Mouse (Mus musculus): ENCODE measurements around the gene Gm49721. TPM values are rescaled to one million over a fixed set of nuclear protein-coding genes. Genes with fewer than 3 reads are reported as not detected.
"Not testable (repeated sequence)": the region's sequence is repeated elsewhere in the genome, so short reads cannot be mapped to it uniquely, and the experiment has no call there.

Gene Gm49721
- polyA plus RNA-seq, 1 experiment from 2014 or later: 0.09 TPM

DNA sequence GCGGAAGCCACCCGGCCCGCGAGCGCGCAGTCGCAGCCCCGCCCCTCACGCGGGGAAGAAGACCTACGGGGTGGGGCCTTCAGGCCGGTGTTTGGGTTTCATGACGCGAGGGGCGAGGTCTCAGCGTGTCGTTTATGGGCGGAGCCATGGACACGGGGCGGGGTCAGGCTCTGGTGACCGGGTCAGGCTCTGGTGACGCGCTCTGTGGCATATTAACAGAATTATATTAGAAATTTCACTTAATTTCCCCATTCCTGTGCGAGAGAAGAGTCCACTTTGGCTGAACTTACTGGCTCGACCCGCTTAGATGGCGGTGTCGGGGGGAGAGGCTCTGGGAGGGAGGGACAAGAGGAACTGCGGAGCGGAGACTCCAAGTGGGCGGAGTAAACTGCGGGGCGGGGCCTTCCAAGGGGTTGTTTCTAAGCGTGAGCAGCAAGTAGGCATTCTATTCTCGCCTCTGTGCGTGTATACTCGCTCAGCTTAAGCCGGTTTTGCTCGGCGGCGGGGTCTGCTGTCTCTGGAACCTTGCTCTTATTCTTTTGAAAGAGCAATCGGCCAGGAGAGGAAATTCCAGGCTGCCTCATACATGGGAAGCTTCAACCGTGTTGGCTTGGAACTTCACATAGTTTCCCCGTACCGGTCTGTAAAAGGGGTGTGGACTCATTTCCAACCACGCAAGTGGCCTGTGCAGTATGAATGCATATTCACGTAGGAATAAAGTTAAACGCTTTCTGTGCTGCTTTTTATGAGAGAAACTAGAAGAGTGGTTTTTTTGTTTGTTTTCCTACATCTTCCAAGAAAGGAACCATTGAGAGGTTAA, 17.3 kb upstream of the Gm49721 start:
- ATAC-seq (ENCODE audit: insufficient number of reproducible peaks, insufficient read depth, low FRiP score, low TSS enrichment): peak; percentile 91
- not testable (repeated sequence) for H3K4me1 ChIP-seq, H3K36me3 ChIP-seq, H3K27ac ChIP-seq, H3K27me3 ChIP-seq, H3K9ac ChIP-seq, H3K9me3 ChIP-seq
- Histone ChIP-seq H3K4me3 (peak overlapping the region; percentile 20; the same call in 1 of the 2 replicates), H3K4me2 (replicated peaks) (peak overlapping the region; percentile 39)
- 2% methylated on average over 21 of the region's 48 CpGs for WGBS

DNA sequence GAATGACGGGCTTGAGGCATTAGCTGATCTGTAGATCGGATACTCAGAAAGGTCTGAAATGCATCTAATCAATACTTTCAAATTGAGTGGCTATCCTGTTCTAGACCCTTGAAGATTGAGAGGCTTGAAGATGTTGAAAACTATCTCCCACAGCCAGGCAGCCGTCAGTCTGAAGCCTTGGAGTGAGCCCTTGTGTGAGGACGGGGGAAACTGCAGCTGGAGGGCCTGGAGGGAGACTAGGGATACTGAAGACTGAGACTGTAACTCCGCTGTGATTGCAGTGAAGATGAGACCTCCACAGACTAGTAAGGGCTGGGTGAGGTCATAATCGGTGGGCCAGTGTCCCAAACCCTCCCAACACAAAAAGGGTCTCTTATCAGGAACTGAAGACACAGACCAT, 16.4 kb upstream of the Gm49721 start:
- not testable (repeated sequence) for H3K36me3 ChIP-seq; H3K4me3 ChIP-seq; H3K9ac ChIP-seq; H3K9me3 ChIP-seq; H3K4me2 ChIP-seq (replicated peaks); H3K4me1 ChIP-seq; H3K27ac ChIP-seq; ATAC-seq (ENCODE audit: insufficient number of reproducible peaks, insufficient read depth, low FRiP score, low TSS enrichment); H3K27me3 ChIP-seq
- WGBS: 67% methylated on average over 4 of the region's 6 CpGs

DNA sequence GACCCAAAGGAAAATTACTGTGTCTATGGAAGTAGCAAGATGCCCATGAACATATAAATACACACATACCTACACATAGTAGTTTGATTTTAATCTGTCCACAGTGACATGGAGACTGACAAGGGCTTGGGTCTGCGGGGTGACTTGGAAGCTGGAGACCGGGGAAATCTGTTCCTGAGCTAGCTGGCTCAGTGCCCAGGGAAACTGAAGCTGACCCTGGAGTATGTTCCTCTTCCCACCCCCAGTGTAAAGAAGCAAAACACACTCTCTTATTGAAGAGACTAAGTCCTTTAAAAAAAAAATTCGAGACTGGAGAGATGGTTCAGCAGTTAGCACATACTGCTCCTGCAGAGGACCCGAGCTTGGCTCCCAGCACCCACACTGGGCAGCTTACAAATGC, 15.8 kb upstream of the Gm49721 start:
- H3K4me2 ChIP-seq (replicated peaks); ATAC-seq (ENCODE audit: insufficient number of reproducible peaks, insufficient read depth, low FRiP score, low TSS enrichment); H3K27me3 ChIP-seq; H3K9ac ChIP-seq; H3K36me3 ChIP-seq; H3K4me1 ChIP-seq; H3K27ac ChIP-seq; H3K9me3 ChIP-seq; H3K4me3 ChIP-seq: not testable (repeated sequence)
- 77% methylated on average over 4 of the region's 4 CpGs for WGBS

DNA sequence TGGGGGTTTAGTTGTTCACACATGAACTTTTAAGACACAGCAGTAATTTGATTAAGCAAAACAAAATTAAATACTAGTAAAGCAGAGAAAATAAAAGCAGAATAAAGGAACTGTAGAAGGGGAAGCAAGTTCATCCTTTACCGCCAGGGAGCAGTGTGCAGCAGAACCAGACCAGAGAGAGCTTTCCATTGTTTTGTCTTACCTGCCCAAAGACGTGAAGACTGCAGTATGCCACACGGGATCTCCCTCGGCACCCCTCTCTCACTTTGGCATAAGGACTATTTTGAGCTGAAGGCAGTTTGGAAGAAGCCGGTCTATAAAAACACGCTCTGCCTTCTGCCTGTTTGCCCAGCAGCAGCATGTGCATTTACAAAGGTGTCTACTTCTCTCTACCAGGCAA, 13.3 kb upstream of the Gm49721 start:
- not testable (repeated sequence) for H3K9ac ChIP-seq; H3K4me1 ChIP-seq; H3K36me3 ChIP-seq; H3K27me3 ChIP-seq; H3K9me3 ChIP-seq; ATAC-seq (ENCODE audit: insufficient number of reproducible peaks, insufficient read depth, low FRiP score, low TSS enrichment); H3K4me2 ChIP-seq (replicated peaks); H3K4me3 ChIP-seq; H3K27ac ChIP-seq
- 19% methylated on average over 6 of the region's 6 CpGs for WGBS

DNA sequence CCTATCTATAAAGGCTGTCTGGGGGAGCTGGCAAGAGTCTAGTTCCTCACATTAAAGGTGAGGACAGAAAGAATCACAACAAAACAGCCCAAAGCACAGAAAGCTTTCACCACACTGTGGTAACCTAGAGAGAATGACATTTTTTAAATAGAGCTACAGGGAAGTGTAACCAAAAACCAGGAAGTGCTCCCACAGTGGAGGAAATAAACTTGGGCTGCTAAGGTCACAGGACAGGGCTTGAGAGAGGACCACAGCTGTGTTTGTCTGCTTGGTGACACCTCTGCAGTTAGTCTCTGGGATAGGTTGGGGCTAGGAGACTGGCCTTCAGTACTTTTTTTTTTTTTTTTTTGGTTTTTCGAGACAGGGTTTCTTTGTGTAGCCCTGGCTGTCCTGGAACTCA, 11.0 kb upstream of the Gm49721 start:
- not testable (repeated sequence) for H3K4me3 ChIP-seq; ATAC-seq (ENCODE audit: insufficient number of reproducible peaks, insufficient read depth, low FRiP score, low TSS enrichment); H3K4me2 ChIP-seq (replicated peaks); H3K27me3 ChIP-seq; H3K27ac ChIP-seq; H3K36me3 ChIP-seq; H3K9ac ChIP-seq; H3K4me1 ChIP-seq; H3K9me3 ChIP-seq
- no CpG with 5 or more reads among the region's 1 CpGs for WGBS

DNA sequence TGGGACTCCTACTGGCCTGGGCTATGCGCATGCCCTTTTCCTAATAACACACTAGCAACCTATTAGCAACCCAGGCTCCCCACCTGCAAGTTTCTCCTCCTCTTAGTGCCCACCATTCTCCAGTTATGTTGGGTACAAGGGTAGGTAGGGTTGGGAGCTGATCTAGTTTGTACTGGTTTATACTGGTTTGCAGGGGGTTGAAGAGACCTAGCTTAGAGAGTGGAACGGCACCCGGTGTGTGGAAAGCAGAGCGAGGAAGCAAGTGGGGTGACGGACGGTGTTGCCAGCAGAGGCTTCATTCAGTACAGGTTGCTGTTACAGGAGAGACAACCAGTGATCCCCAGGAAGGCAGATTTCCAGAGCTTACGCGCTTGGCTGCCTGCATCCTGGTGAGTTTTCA, 8.4 kb upstream of the Gm49721 start, which contains the start of gene Rnaset2b:
Rnaset2b (plus strand) TSS at position 301 of the 400 bp plus-strand sequence.
- not testable (repeated sequence) for H3K9ac ChIP-seq; H3K4me2 ChIP-seq (replicated peaks); H3K27me3 ChIP-seq; H3K4me1 ChIP-seq; ATAC-seq (ENCODE audit: insufficient number of reproducible peaks, insufficient read depth, low FRiP score, low TSS enrichment); H3K36me3 ChIP-seq; H3K9me3 ChIP-seq; H3K27ac ChIP-seq; H3K4me3 ChIP-seq
- WGBS: 100% methylated on average over 1 of the region's 8 CpGs

DNA sequence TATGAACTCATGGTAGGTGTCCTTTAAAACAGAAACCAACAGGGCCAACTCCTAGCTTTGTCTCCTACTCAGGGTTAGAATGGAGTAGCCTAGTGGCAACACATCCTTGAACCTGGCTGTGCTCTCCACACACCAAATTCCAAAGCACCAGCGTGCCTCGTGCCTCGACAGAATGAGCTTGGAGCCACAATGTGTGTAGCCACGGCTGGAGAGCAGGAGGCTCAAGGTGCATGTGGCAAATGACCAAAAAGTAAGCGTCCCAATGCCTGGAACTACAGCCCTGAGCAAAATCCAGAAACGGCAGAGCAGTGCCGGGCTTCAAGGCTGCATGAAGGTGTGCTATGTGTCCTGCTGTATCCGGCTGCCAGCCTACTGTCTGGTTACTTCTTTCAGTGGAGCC, 7.5 kb upstream of the Gm49721 start:
- H3K9ac ChIP-seq; H3K27ac ChIP-seq; H3K4me3 ChIP-seq; H3K36me3 ChIP-seq; H3K4me1 ChIP-seq; H3K27me3 ChIP-seq; H3K9me3 ChIP-seq; H3K4me2 ChIP-seq (replicated peaks); ATAC-seq (ENCODE audit: insufficient number of reproducible peaks, insufficient read depth, low FRiP score, low TSS enrichment): not testable (repeated sequence)
- WGBS: 77% methylated on average over 8 of the region's 8 CpGs

DNA sequence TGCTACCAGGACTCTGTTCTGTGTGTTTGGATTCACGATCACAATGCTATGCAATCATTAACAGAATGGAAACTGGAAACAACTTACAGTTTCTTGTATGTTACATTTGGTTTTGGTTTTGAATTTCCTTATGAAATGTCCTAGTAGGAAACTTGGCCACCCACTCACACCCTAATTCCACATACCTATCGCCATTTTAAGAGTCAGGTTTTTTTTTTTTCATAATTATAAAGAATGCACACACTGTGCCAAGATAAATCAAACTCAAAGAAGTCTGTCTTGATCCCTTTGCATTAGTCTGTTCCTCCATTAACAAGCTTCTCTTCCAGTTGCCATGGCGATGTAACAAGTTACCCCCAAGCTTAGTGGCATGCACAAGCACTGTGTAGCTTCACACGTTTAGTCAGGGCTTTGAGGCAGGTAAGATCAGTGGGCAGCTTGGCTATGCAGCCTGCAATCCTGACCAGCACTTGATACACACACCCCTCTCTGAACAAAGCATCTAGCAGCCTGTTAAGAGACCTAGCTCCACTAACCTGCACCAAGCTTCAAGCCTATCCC, 5.8 kb upstream of the Gm49721 start:
- not testable (repeated sequence) for H3K9me3 ChIP-seq; H3K4me2 ChIP-seq (replicated peaks); H3K27me3 ChIP-seq; H3K4me1 ChIP-seq; H3K4me3 ChIP-seq; H3K9ac ChIP-seq; H3K36me3 ChIP-seq; H3K27ac ChIP-seq; ATAC-seq (ENCODE audit: insufficient number of reproducible peaks, insufficient read depth, low FRiP score, low TSS enrichment)
- 70% methylated on average over 4 of the region's 4 CpGs for WGBS

DNA sequence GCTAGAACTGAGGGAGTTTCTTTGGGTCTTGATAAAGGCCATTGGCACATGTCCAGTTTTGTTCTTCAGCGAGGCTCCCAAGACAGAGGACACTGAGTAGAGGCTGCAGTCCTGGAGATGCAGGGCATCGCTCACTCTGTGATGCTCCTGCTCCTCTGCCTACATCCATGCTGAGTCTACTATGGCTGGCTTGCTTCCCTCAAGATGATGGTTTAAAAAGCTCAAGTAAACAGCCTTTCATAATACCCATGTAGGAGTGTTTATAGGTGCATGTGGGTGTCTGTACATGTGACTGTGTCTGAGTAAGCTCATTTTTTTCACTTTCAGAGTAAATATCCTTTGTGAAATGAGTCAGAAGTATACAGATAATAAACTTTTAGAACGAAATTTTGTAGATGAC, 3.7 kb upstream of the Gm49721 start:
- 62% methylated on average over 3 of the region's 3 CpGs for WGBS

DNA sequence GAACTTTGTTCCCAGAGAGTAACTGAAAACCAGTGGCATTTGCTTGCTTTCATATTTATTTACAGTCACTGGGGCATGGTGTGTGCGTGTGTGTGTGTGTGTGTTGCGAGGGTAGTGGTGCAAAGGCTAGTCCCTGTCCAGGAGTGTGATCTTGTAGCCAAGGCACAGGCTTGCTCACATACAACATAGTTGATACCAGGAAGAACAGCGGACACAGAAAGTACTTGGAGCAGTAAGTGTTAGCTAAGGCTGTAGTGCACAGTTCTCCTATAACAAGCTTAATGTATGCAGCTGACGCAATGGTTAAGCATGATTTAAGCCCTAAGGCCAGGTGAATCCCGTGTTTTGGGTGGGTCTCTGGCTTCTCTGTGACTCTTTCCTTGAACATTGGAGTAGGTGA, 676 bp downstream of the Gm49721 start:
- not testable (repeated sequence) for H3K27ac ChIP-seq; H3K36me3 ChIP-seq; H3K9me3 ChIP-seq; H3K9ac ChIP-seq; H3K4me1 ChIP-seq; H3K27me3 ChIP-seq; ATAC-seq (ENCODE audit: insufficient number of reproducible peaks, insufficient read depth, low FRiP score, low TSS enrichment)
- WGBS: 21% methylated on average over 5 of the region's 5 CpGs
- Histone ChIP-seq H3K4me2 (replicated peaks) (peak overlapping the region; percentile 47), H3K4me3 (peak overlapping the region; percentile 51)

More for the DNA sequence above, 3.7 kb upstream of the Gm49721 start:
- H3K4me3 ChIP-seq; H3K36me3 ChIP-seq; H3K27ac ChIP-seq; H3K9me3 ChIP-seq; H3K27me3 ChIP-seq; H3K4me1 ChIP-seq; ATAC-seq (ENCODE audit: insufficient number of reproducible peaks, insufficient read depth, low FRiP score, low TSS enrichment); H3K4me2 ChIP-seq (replicated peaks); H3K9ac ChIP-seq: not testable (repeated sequence)

DNA sequence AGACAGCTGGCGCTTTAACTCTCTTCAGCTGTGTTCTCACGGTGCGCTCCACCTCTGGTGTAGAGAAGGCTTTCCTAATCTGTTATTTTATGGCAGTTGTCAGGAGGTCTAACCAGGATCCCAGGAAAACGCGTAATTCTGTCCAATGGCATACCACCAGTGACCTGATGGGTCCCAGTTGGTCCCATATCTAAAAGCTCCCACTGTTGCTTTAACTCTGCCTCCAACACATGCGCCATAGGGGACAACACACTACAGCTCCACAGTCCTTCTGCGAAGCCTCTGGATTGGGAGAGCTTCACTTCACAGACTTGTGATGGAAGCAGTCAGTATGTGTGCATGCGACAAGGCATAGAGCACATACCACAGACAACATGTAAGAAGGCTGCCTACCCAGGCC, 1.4 kb downstream of the Gm49721 start:
- not testable (repeated sequence) for H3K4me2 ChIP-seq (replicated peaks); H3K4me1 ChIP-seq; H3K27ac ChIP-seq; H3K9ac ChIP-seq; ATAC-seq (ENCODE audit: insufficient number of reproducible peaks, insufficient read depth, low FRiP score, low TSS enrichment); H3K36me3 ChIP-seq; H3K9me3 ChIP-seq; H3K4me3 ChIP-seq; H3K27me3 ChIP-seq
- 93% methylated on average over 5 of the region's 8 CpGs for WGBS

DNA sequence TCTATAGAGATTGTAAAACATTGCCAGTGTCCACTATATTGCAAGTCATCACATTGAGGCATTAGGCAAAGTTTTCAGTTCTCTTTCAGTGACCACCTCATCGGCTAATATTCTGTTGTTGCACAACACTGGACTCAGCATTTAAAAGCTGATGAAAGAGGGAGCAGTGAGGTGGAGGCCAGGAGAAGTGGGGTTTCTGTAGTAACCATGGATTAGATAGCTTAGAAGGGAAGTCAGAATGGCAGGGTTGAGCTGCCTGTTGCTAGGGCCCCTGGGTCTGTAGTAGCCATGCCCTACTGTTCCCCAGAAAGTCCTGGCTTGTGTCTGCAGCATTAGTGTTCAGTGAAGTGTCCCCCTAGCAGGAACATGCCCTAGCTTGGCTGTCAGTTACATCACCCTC, 7.4 kb downstream of the Gm49721 start:
- not testable (repeated sequence) for H3K27ac ChIP-seq; H3K4me1 ChIP-seq; H3K9ac ChIP-seq; ATAC-seq (ENCODE audit: insufficient number of reproducible peaks, insufficient read depth, low FRiP score, low TSS enrichment); H3K9me3 ChIP-seq; H3K36me3 ChIP-seq; H3K4me3 ChIP-seq; H3K27me3 ChIP-seq; H3K4me2 ChIP-seq (replicated peaks)
- whole genome bisulfite sequencing: 91% methylated on average over 1 of the region's 1 CpGs
